Mouse (Mus musculus) lung, postnatal 4 days (tissue): ENCODE measurements around the gene Pik3r3.
A peak's percentile ranks its signal among the peaks of the same experiment; 100 is the strongest.

Source experiments
- DNase-seq, 2 experiments: peaks; one replicate each; pipeline ENCODE4 v3.0.0; 2021

Gene Pik3r3

GRCm38 (mm10) chr4:116220071-116220650, 1.3 kb upstream of the Pik3r3 start:
- DNase-seq: peak in 1 of 2 experiments; percentile 18

DNA sequence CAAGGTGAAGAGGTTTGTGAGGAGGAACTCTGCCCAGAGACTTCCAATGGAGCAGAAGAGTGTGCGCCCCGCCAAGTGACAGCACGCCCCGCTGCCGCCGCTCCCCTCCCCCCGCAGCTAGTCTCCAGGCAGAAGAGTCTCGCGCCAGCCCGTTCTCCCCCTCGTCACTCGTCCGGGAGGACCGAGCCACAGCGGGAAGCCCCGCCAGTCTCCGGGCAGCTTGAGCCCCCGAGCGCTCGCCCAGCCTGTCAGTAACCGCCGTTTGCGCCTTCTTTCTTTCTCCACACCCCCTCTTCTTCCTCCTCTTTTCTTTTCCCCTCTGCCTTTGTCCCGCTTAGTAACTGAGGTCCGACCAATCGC, 658 bp upstream of the Pik3r3 start:
- DNase-seq: no peak

- DNase-seq: peak in 1 of 2 experiments; percentile 6
These were observed 801 bp downstream of the Pik3r3 start for GRCm38 (mm10) chr4:116221996-116222842.

DNA sequence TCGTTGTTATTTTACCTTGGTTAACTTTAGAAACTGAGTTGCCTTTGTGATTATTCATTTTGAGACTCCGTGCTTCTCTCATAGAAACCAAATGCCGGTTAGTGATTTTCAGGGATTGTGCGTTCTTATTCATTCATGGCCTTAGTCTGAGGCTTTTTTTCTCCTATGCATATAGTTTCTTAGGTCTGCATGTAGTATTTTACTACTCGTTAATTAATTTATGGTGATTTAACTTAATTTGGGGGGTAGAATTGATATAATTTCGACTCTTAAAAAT, 1.4 kb downstream of the Pik3r3 start:
- no peak for DNase-seq

DNA sequence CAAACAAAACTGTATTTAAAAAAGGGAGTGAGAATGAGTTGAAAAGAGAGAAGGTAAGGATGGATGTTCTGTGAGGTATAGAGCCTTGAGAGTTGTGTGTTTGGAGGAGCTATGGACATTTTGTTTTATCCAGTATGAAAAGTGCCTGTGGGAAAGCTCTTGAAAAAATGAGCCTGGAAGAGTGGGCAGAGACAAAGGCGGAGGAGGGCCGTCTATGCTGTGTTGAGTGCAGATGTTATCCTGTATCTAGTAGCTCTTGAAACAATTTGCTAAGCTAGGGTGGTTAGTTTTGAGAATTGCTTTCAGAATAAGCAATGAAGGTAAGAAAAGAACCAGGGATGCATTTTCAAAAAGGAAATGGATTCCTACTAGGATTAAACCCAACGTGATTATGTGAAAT, 22.0 kb downstream of the Pik3r3 start:
- no peak for DNase-seq

GRCm38 (mm10) chr4:116244240-116244639, 22.8 kb downstream of the Pik3r3 start:
- DNase-seq: no peak

- DNase-seq: peak; percentile 46 to 66
These were observed 24.5 kb downstream of the Pik3r3 start for GRCm38 (mm10) chr4:116245926-116246325.

DNA sequence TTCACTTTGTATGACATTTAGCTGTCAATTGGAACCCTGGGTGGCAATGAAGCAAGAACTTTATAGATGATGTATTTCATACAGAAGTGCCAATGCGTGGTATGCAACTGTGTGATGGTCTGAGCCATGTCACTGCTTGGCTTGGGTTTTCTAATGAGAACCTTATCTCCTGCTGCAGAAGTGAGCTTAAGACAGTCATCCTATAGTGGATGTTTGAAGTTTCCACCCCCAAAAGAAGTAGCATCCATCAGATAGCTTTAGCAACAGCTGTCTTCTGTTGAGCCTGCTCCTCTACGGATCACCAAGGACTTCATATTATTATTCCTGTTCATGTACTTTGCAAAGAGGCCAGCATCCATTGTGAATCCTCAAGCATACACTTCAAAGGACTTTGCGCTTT, 28.6 kb downstream of the Pik3r3 start:
- no peak for DNase-seq

- DNase-seq: no peak
These were observed 46.8 kb downstream of the Pik3r3 start for GRCm38 (mm10) chr4:116268220-116268619.

- no peak for DNase-seq
These were observed 60.8 kb downstream of the Pik3r3 start for GRCm38 (mm10) chr4:116282211-116282610.

DNA sequence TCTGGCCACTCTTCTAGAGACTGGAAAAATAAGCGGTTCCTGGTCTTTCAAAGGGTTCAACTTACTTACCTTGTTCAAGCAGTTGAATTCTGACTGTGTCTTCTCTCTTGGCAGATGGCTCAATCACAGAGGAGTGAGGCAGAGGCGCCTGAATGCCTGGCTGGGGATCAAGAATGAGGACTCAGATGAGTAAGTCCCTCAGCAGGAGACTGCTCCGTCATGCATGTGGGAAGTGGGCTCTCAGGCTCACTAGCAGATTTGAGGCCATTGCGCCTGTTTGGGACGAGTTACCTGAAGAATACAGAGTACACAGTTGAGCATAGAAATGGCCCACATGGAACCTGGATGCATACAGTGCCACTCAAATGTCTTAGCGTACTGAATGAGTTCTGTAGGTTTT, 70.1 kb downstream of the Pik3r3 start:
- no peak for DNase-seq

- DNase-seq: no peak
These were observed 71.9 kb downstream of the Pik3r3 start for GRCm38 (mm10) chr4:116293296-116293695.

DNA sequence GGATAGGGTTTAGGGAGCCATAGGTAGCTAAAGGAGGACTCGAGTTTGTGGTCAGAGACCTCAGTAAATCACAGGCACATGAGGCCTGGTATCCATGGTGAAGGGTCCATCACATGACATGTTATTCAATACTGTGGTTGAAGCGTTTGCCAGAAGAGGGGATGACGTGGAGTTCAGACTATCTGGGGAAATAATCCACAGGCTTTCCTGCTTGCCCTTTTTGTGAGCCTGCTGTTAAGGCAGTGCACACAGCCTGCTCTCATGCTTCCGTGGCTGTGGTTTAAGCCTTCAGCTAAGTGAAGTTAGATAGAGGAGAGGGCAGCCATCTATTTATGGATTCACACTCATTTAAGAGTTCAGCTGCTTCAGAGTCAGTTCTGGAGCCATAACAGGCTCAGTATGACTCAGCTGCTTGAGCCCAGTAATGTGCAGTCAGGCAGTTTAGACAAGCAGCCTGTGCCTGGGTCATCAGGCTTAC, 79.5 kb downstream of the Pik3r3 start:
- no peak for DNase-seq

DNA sequence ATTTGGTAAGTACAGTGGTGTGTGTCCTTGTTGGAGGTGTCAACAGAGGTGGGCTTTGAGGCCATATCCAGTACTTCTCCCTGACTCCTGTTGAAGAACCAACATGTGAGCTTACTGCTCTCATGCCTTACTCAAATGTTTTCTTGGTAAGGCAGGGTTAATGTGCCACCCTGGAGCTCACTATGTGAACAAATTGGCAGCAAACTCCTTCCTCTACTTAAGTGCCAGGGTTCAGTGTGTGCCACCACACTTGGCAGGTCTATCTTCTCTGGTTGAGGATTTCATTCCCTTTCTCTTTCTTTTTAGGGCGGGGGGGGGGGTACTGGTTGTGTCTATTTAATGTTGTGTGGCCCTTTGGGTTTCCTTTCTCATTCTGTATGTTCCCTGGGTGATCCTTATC, 83.1 kb downstream of the Pik3r3 start:
- DNase-seq: no peak

DNA sequence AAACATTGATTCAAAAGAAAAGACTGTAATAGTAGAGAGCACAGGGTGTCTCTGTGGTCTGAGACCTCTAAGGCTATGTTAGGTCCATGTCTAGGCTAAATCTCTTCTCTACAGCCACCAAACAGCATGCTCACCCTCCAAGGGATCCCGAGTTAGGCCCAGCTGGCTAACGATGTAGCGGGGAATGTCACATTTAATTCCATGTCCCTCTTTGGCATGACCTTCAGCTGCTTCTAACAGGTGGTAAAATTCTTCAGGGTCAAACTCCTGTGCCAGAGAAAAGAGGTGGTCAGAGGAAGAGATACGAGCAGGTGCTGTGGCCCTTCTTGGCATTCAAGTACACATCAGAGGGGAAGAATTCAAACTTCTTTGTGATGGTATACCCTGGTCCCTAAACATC, 96.2 kb downstream of the Pik3r3 start:
- no peak for DNase-seq

GRCm38 (mm10) chr4:116322127-116322526, 100.7 kb downstream of the Pik3r3 start:
- peak; percentile 9 to 64 for DNase-seq

- DNase-seq: no peak
These were observed 107.8 kb downstream of the Pik3r3 start for GRCm38 (mm10) chr4:116329256-116329655.

GRCm38 (mm10) chr4:116336294-116336693, 114.9 kb downstream of the Pik3r3 start:
- no peak for DNase-seq

DNA sequence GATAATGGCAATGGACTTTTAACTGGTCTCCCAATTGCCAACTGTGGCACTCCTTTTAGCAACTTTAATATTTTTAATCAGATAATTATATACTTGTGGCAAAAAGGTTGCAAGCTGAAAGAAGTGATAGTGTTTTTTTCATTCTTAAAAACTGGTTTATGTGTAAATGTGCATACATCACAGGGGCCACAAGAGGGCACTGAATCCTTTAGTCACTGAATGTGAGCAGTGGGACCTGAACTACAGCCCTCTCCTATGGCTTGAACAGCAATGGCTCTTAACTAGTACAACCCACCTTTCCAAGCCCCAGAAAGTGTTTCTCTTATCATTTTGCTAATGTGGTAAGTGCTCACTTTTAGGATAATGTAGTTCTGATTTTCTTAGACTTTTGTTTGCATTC, 120.7 kb downstream of the Pik3r3 start:
- DNase-seq: peak in 1 of 2 experiments; percentile 70

DNA sequence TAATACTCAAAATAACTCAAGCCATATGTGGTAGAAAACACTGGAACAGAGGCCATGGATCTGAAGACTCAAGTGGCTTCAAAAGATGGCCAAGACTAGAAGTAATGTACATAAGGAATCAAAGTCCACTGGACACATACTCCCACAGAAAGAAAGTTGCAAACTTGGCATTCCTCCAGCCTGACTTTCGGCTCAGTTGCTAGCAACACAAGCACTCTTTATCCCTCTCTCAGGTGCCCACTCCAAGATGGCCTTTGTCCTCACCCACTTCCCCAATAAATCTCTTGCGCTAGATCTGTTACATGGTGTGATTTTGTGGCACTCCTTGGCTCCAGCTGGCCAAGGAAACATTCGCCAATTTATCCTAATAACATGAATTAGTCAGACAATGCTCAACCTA, 131.1 kb downstream of the Pik3r3 start:
- peak; percentile 10 to 20 for DNase-seq
